8 mouse cellular contexts compared by ENCODE assay signal in genomic region chr14:59625806-59626364, GRCm38 (mm10). TPM values are rescaled to one million over a fixed set of nuclear protein-coding genes. Genes with fewer than 3 reads are reported as not detected.
DNase-seq lines count a peak whose midpoint lies in the region; ATAC-seq lines count a peak whose summit lies in the region.

No protein-coding gene starts in this region.

- H3K4me2 ChIP-seq in lung, embryonic 16.5 days (ENCODE audit: low read depth, low read length): peak overlapping the region; percentile 86
- peak overlapping the region; percentile 81 for H3K4me2 ChIP-seq in midbrain, embryonic 13.5 days (replicated peaks)

- peaks cover 8% of the 10 kb centered on the region; the same call in 1 of the 2 replicates for H3K27me3 ChIP-seq in lung, embryonic 16.5 days (ENCODE audit: control insufficient read depth, insufficient read depth, low read depth, low read length)
- H3K27me3 ChIP-seq in midbrain, embryonic 13.5 days: peaks cover 50% of the 10 kb centered on the region

- peak overlapping the region; percentile 71 for H3K4me3 ChIP-seq in lung, embryonic 16.5 days (ENCODE audit: low read length)
- H3K4me3 ChIP-seq in midbrain, embryonic 13.5 days (replicated peaks): peak overlapping the region; percentile 65

- WGBS in lung, embryonic 16.5 days: under 1% methylated on average over 50 of the region's 51 CpGs
- under 1% methylated on average over 51 of the region's 51 CpGs for WGBS in midbrain, embryonic 13.5 days

- peak overlapping the region; percentile 82 for H3K27ac ChIP-seq in lung, embryonic 16.5 days (ENCODE audit: low read length)
- peak overlapping the region; percentile 79 for H3K27ac ChIP-seq in midbrain, embryonic 13.5 days

- intact Hi-C loops in gastrocnemius, postnatal 14 days (cut with DNase I; ENCODE audit: low total_unique reads): loop anchor here (10.0 kb wide), 1 partner anchor 89 kb away; no protein-coding TSS in a partner anchor

- H3K9me3 ChIP-seq in lung, embryonic 16.5 days (ENCODE audit: control insufficient read depth, low read length): no peaks in the 10 kb centered on the region
- H3K9me3 ChIP-seq in midbrain, embryonic 13.5 days: no peaks in the 10 kb centered on the region

- no peaks in the 10 kb centered on the region for H3K36me3 ChIP-seq in lung, embryonic 16.5 days (ENCODE audit: control insufficient read depth, insufficient read depth, low read length)
- H3K36me3 ChIP-seq in midbrain, embryonic 13.5 days: peaks cover 9% of the 10 kb centered on the region

- peak; percentile 46 for ATAC-seq in lung, embryonic 16.5 days (ENCODE audit: low read depth)
- peak; percentile 61 for ATAC-seq in midbrain, embryonic 13.5 days
- no peak for ATAC-seq in inflammation-experienced regulatory T-cells, adult 6 months
- ATAC-seq in erythroid progenitor cell, adult 5-6 weeks (replicated peaks; ENCODE audit: low FRiP score, poor library complexity, severe bottlenecking): no peak

- peak overlapping the region; percentile 73 for H3K9ac ChIP-seq in lung, embryonic 16.5 days (ENCODE audit: low read length)
- peak overlapping the region; percentile 74 for H3K9ac ChIP-seq in midbrain, embryonic 13.5 days (replicated peaks)

- peaks cover 19% of the 10 kb centered on the region for H3K4me1 ChIP-seq in lung, embryonic 16.5 days (replicated peaks; ENCODE audit: control insufficient read depth, insufficient read depth, low read length)
- peaks cover 27% of the 10 kb centered on the region for H3K4me1 ChIP-seq in midbrain, embryonic 13.5 days (replicated peaks)

- DNase-seq in lung, postnatal 25 days (ENCODE audit: low spot score): no peak
- DNase-seq in embryo, embryonic 10.5 days (ENCODE audit: low spot score): peak; percentile 69
- peak; percentile 72 for DNase-seq in gastrocnemius, postnatal 14 days
- peak; percentile 51 for DNase-seq in kidney, postnatal 14 days

RNA-seq across cellular contexts. Expression of gene Shisa2, which starts 0.8 kb away (rescaled TPM):
- 7.1 and 8.7 TPM in 2 replicates for polyA plus RNA-seq in lung, embryonic 16.5 days (2015; fragmentation: Nextera tagmentation; extraction: Ambion mirVana)
- 10 to 100 TPM; 47.3 to 50.9 TPM for total RNA-seq in gastrocnemius, postnatal 14 days (2021)
- polyA plus RNA-seq in midbrain, embryonic 13.5 days (2015; fragmentation: Nextera tagmentation; extraction: Ambion mirVana): 2.1 and 6.2 TPM in 2 replicates
- polyA plus RNA-seq in inflammation-experienced regulatory T-cells, adult 6 months (2017; shearing (Covaris generic)): not detected
- not detected in 2 replicates for total RNA-seq in erythroid progenitor cell, adult 5-6 weeks (2015; ENCODE audit: low replicate concordance)
- total RNA-seq in erythroid progenitor cell, adult 5-6 weeks (2017; ENCODE audit: low replicate concordance): not detected in 2 replicates

RNA-seq across cellular contexts. Expression of gene Cdadc1, which starts 28.1 kb away (rescaled TPM):
- 35.3 and 41.2 TPM in 2 replicates for polyA plus RNA-seq in lung, embryonic 16.5 days (2015; fragmentation: Nextera tagmentation; extraction: Ambion mirVana)
- total RNA-seq in gastrocnemius, postnatal 14 days (2021): 10 to 100 TPM; 19.3 to 20.3 TPM
- polyA plus RNA-seq in midbrain, embryonic 13.5 days (2015; fragmentation: Nextera tagmentation; extraction: Ambion mirVana): 36.4 and 41.9 TPM in 2 replicates
- 10 to 100 TPM; 33.3 to 56.1 (median 37.0) TPM for polyA plus RNA-seq in inflammation-experienced regulatory T-cells, adult 6 months (2017; shearing (Covaris generic))
- 17.2 and 20.9 TPM in 2 replicates for total RNA-seq in erythroid progenitor cell, adult 5-6 weeks (2015; ENCODE audit: low replicate concordance)
- total RNA-seq in erythroid progenitor cell, adult 5-6 weeks (2017; ENCODE audit: low replicate concordance): 8.1 and 11.9 TPM in 2 replicates

Comparison
In these comparisons a context has a peak if more than half of its experiments do, and no peak if none do; other contexts are left out.
1. ATAC-seq: peak in lung, embryonic 16.5 days (single experiment) and midbrain, embryonic 13.5 days (single experiment); none in inflammation-experienced regulatory T-cells, adult 6 months (single experiment) and erythroid progenitor cell, adult 5-6 weeks (single experiment).